Mouse (Mus musculus): ENCODE results near the gene Havcr1. TPM values are rescaled to one million over a fixed set of nuclear protein-coding genes. Genes with fewer than 3 reads are reported as not detected.

Gene Havcr1
- total RNA-seq, 2 experiments from 2014 or later, result not detected

- no peak for DNase-seq (ENCODE audit: extremely low spot score in 1 of 2, low spot score in 1 of 2)
Observed at GRCm38 (mm10) chr11:46817692-46818091, 82.8 kb downstream of the Havcr1 start.

DNA sequence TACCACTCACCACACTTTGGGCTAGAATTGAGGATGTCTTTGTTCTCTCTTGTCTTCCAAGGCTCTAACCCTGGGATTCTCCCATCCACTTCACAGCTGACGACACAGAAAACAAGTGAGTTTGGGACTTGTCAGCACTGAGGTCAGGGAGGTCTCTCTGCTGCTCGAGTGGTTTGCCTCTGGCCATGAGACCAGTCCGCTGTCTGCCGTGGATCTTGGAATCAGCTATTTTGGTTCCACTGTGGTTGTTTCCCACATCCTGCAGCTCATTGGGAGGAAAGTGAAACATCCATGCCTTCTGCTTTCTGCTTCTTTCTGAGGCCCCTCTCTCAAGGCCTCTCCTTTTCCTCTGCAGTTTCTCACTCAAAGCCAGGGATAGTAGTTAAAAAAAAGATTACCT, 85.0 kb downstream of the Havcr1 start:
- no peak for DNase-seq (ENCODE audit: extremely low spot score in 1 of 2, low spot score in 1 of 2)

Other genes starting within 250 kb of the Havcr1 start
- gene Gm12169, start 210.9 kb upstream of the Havcr1 start, total RNA-seq (2021), result not detected
- gene BC053393, start 163.5 kb upstream of the Havcr1 start, total RNA-seq (2021), result not detected
- gene Dppa1, start 105.8 kb upstream of the Havcr1 start, total RNA-seq (2021), result not detected
- not detected for gene Timd2, start 28.0 kb upstream of the Havcr1 start, total RNA-seq (2021)
- under 1 TPM in 1 of 2 experiments, not detected in 1; 0.12 TPM for gene Timd4, start 75.7 kb downstream of the Havcr1 start, total RNA-seq (2021)